Mouse (Mus musculus) embryonic facial prominence, embryonic 13.5 days (tissue): ENCODE data around the gene Exosc8. TPM values are rescaled to one million over a fixed set of nuclear protein-coding genes. Genes with fewer than 3 reads are reported as not detected.

Experiments
- polyA plus RNA-seq: library from polyadenylated mRNA; unstranded; fragments of >200 nt; fragmentation: Nextera tagmentation; extraction: Ambion mirVana; gene quantifications from 2 replicates; pipeline ENCODE4 v1.2.1, GENCODE M21; 2015

Exosc8 gene
- polyA plus RNA-seq, 1 experiment from 2014 or later, result 137 TPM

Other genes with a start within 250 kb of the Exosc8 start
- gene Supt20, start 42.6 kb downstream of the Exosc8 start, polyA plus RNA-seq, result 125 and 128 TPM in 2 replicates
- 0.88 TPM in 1 of 2 replicates, not detected in the other for gene Gm21958, start 21.0 kb downstream of the Exosc8 start, polyA plus RNA-seq
- gene Alg5, start 146 bp upstream of the Exosc8 start, polyA plus RNA-seq, result 51.3 and 55.6 TPM in 2 replicates
- 1.2 and 1.8 TPM in 2 replicates for gene Smad9, start 20.2 kb upstream of the Exosc8 start, polyA plus RNA-seq
- 40.2 and 41.2 TPM in 2 replicates for gene Rfxap, start 72.4 kb upstream of the Exosc8 start, polyA plus RNA-seq
- 0.08 TPM in 1 of 2 replicates, not detected in the other for gene Sertm1, start 180.5 kb upstream of the Exosc8 start, polyA plus RNA-seq